Mouse (Mus musculus): Measurements from ENCODE around the gene Gpatch2. TPM values are rescaled to one million over a fixed set of nuclear protein-coding genes. Genes with fewer than 3 reads are reported as not detected.

Gene Gpatch2
- polyA plus RNA-seq (2014; fragmentation: Nextera tagmentation; extraction: Ambion mirVana): 22.7 and 23.5 TPM in 2 replicates

DNA sequence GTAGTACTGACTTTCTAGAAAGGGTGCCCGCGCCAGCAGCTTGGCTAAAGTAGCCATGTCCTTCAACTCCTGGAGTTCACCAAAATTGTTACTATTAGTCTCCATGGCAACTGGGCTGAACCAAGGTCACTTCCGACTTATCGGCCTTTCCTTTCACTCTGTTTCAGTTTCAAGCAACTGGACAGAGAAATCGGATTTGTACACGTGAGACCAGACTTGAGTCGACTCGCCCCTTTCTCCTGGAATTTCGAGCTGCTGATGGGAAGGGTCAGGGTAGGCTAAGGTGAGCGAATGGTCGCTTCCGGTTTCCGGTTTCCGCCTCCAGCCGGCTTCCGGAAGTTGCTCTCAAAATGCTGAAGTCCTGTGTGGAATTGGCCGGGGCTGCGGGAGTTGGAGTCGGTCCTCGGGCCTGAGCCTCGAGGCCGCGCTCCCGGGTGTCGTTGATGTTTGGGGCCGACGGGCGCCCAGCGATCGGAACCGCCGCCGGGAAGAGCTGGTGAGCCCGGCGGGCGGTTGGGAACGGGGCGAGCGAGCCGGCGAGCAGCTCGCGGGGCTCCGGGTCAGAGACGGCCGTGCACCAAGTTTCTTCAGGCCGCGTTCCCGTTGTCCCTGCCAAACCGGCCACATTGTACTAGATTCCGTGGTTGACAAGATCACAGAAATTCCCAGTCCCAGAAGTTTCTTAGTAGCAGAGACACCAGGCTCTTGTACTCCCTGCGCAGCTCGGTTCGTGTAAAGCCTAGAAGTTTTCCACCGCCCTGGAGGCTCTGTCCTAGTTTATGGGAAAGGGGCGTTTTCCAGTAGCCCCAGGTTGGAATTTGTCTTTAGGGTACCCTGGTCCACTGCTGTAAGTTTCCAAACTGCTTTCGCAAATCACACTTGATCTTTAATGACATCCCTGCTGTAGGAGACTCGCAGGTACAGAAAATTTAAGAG lies at the start of gene Gpatch2, which contains the start of gene Spata17:
Gpatch2 (plus strand) TSS at position 328 of the 936 bp plus-strand sequence.
Spata17 (minus strand) TSS at position 285 of the 936 bp plus-strand sequence.
- Histone ChIP-seq H3K27ac (ENCODE audit: low read length) (peak within 1 kb of the TSS; percentile 83), H3K9ac (replicated peaks; ENCODE audit: low read depth, low read length) (peak within 1 kb of the TSS; percentile 85), H3K4me2 (replicated peaks; ENCODE audit: low read depth, low read length) (peak within 1 kb of the TSS; percentile 76), H3K9me3 (ENCODE audit: control insufficient read depth, low read depth, low read length) (no peaks in the 10 kb centered on the region), H3K4me3 (ENCODE audit: low read depth, low read length) (peak within 1 kb of the TSS; percentile 92), H3K36me3 (ENCODE audit: control insufficient read depth, insufficient read depth, low read length) (no peaks in the 10 kb centered on the region), H3K4me1 (ENCODE audit: control insufficient read depth, insufficient read depth, low read length) (no peaks in the 10 kb centered on the region), H3K27me3 (ENCODE audit: control insufficient read depth, insufficient read depth, low read length) (no peaks in the 10 kb centered on the region)
- peak; percentile 89 for ATAC-seq (ENCODE audit: insufficient number of reproducible peaks, insufficient read depth, low FRiP score, low read depth)
- WGBS: under 1% methylated on average over 58 of the region's 58 CpGs

DNA sequence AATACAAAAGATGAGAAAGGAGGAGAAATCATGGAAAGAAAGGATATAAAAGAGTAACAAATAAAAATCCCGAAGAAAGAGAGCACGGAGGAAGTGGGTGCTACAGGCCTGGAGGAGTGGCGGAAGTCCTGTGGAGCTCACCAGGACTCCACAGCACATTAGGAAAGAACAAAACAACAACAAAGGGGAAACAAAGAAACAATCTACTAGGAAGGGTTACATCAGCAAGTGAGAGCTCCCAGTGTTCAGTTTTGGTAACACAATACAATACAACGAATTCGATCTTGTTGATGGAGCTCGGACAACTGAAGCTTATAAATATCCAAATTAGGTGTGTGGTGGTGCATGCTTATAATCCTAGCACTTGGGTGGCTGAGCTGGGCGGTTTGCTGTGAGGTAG lies 45.7 kb upstream of the Gpatch2 start:
- Histone ChIP-seq H3K9me3 (ENCODE audit: control insufficient read depth, low read depth, low read length) (no peaks in the 10 kb centered on the region), H3K36me3 (ENCODE audit: control insufficient read depth, insufficient read depth, low read length) (no peaks in the 10 kb centered on the region), H3K4me1 (ENCODE audit: control insufficient read depth, insufficient read depth, low read length) (no peaks in the 10 kb centered on the region), H3K4me2 (replicated peaks; ENCODE audit: low read depth, low read length) (no peak overlapping the region), H3K4me3 (ENCODE audit: low read depth, low read length) (no peak overlapping the region), H3K9ac (replicated peaks; ENCODE audit: low read depth, low read length) (no peak overlapping the region), H3K27me3 (ENCODE audit: control insufficient read depth, insufficient read depth, low read length) (no peaks in the 10 kb centered on the region), H3K27ac (ENCODE audit: low read length) (no peak overlapping the region)
- 79% methylated on average over 7 of the region's 7 CpGs for WGBS
- no peak for ATAC-seq (ENCODE audit: insufficient number of reproducible peaks, insufficient read depth, low FRiP score, low read depth)

DNA sequence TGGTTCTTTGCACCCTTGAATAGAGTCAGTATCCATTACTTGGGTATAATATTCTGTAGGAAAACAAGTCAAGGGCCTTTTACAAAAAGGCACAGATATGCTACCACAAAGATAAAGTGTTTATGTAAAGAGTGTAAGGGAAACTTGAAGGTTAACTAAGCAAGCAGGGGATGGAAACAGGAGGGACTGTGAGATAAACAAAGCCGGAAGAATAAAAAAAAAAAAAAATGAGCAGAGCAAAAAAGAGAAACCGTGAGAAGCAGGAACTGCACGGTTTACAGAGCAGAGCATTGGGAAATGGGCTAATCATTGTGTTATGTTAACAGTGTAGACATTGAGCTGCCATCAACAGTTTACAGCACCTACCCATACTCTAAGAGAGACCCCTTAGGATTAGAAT lies 44.9 kb upstream of the Gpatch2 start:
- Histone ChIP-seq H3K27me3 (ENCODE audit: control insufficient read depth, insufficient read depth, low read length) (no peaks in the 10 kb centered on the region), H3K36me3 (ENCODE audit: control insufficient read depth, insufficient read depth, low read length) (no peaks in the 10 kb centered on the region), H3K4me1 (ENCODE audit: control insufficient read depth, insufficient read depth, low read length) (no peaks in the 10 kb centered on the region), H3K4me2 (replicated peaks; ENCODE audit: low read depth, low read length) (no peak overlapping the region), H3K9me3 (ENCODE audit: control insufficient read depth, low read depth, low read length) (no peaks in the 10 kb centered on the region), H3K4me3 (ENCODE audit: low read depth, low read length) (no peak overlapping the region), H3K27ac (ENCODE audit: low read length) (no peak overlapping the region), H3K9ac (replicated peaks; ENCODE audit: low read depth, low read length) (no peak overlapping the region)
- ATAC-seq (ENCODE audit: insufficient number of reproducible peaks, insufficient read depth, low FRiP score, low read depth): no peak
- 58% methylated on average over 3 of the region's 3 CpGs for WGBS

- 78% methylated on average over 1 of the region's 1 CpGs for WGBS
- Histone ChIP-seq H3K4me2 (replicated peaks; ENCODE audit: low read depth, low read length) (no peak overlapping the region), H3K36me3 (ENCODE audit: control insufficient read depth, insufficient read depth, low read length) (no peaks in the 10 kb centered on the region), H3K9ac (replicated peaks; ENCODE audit: low read depth, low read length) (no peak overlapping the region), H3K27ac (ENCODE audit: low read length) (no peak overlapping the region), H3K27me3 (ENCODE audit: control insufficient read depth, insufficient read depth, low read length) (no peaks in the 10 kb centered on the region), H3K4me3 (ENCODE audit: low read depth, low read length) (no peak overlapping the region), H3K4me1 (ENCODE audit: control insufficient read depth, insufficient read depth, low read length) (no peaks in the 10 kb centered on the region), H3K9me3 (ENCODE audit: control insufficient read depth, low read depth, low read length) (no peaks in the 10 kb centered on the region)
- ATAC-seq (ENCODE audit: insufficient number of reproducible peaks, insufficient read depth, low FRiP score, low read depth): no peak
These were observed 39.3 kb upstream of the Gpatch2 start for GRCm38 (mm10) chr1:187175991-187176390.

- no peaks in the 10 kb centered on the region for H3K4me1 ChIP-seq (ENCODE audit: control insufficient read depth, insufficient read depth, low read length)
These were observed 36.8 kb upstream of the Gpatch2 start for GRCm38 (mm10) chr1:187178546-187178945.

GRCm38 (mm10) chr1:187205506-187205905 lies 9.8 kb upstream of the Gpatch2 start:
- 77% methylated on average over 6 of the region's 6 CpGs for WGBS
- no peak overlapping the region for H3K9ac ChIP-seq (replicated peaks; ENCODE audit: low read depth, low read length)
- no peaks in the 10 kb centered on the region for H3K9me3 ChIP-seq (ENCODE audit: control insufficient read depth, low read depth, low read length)
- no peak overlapping the region for H3K27ac ChIP-seq (ENCODE audit: low read length)
- H3K4me3 ChIP-seq (ENCODE audit: low read depth, low read length): no peak overlapping the region
- no peak overlapping the region for H3K4me2 ChIP-seq (replicated peaks; ENCODE audit: low read depth, low read length)
- no peaks in the 10 kb centered on the region for H3K27me3 ChIP-seq (ENCODE audit: control insufficient read depth, insufficient read depth, low read length)
- H3K36me3 ChIP-seq (ENCODE audit: control insufficient read depth, insufficient read depth, low read length): no peaks in the 10 kb centered on the region
- ATAC-seq (ENCODE audit: insufficient number of reproducible peaks, insufficient read depth, low FRiP score, low read depth): no peak
- no peaks in the 10 kb centered on the region for H3K4me1 ChIP-seq (ENCODE audit: control insufficient read depth, insufficient read depth, low read length)

More at GRCm38 (mm10) chr1:187178546-187178945, 36.8 kb upstream of the Gpatch2 start:
- no peak overlapping the region for H3K4me3 ChIP-seq (ENCODE audit: low read depth, low read length)
- no peak for ATAC-seq (ENCODE audit: insufficient number of reproducible peaks, insufficient read depth, low FRiP score, low read depth)
- no peaks in the 10 kb centered on the region for H3K36me3 ChIP-seq (ENCODE audit: control insufficient read depth, insufficient read depth, low read length)
- H3K4me2 ChIP-seq (replicated peaks; ENCODE audit: low read depth, low read length): no peak overlapping the region
- no peak overlapping the region for H3K9ac ChIP-seq (replicated peaks; ENCODE audit: low read depth, low read length)
- 69% methylated on average over 1 of the region's 1 CpGs for WGBS
- H3K9me3 ChIP-seq (ENCODE audit: control insufficient read depth, low read depth, low read length): no peaks in the 10 kb centered on the region
- no peaks in the 10 kb centered on the region for H3K27me3 ChIP-seq (ENCODE audit: control insufficient read depth, insufficient read depth, low read length)
- no peak overlapping the region for H3K27ac ChIP-seq (ENCODE audit: low read length)

DNA sequence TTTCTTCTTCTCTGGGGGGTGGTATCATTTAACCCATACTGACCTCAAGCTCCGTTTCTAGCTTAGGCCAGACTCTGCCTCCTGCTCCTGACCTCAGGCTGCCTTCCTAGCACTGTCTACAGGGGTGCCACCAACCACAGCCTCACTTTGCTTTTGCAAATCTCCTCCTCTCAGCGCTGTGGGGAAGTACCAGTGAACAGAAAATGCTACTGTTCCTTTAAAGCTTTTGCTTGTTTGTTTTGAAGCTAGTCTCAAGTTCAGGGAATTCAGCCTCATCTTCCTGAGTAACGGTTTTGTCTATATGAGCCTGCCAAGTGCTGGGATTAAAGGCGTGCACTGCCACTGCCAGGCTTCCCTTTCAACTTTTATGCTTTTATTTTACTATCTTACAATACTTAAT lies 5.8 kb upstream of the Gpatch2 start:
- H3K27ac ChIP-seq (ENCODE audit: low read length): no peak overlapping the region
- H3K36me3 ChIP-seq (ENCODE audit: control insufficient read depth, insufficient read depth, low read length): no peaks in the 10 kb centered on the region
- 41% methylated on average over 4 of the region's 4 CpGs for WGBS
- no peak overlapping the region for H3K4me2 ChIP-seq (replicated peaks; ENCODE audit: low read depth, low read length)
- ATAC-seq (ENCODE audit: insufficient number of reproducible peaks, insufficient read depth, low FRiP score, low read depth): no peak
- H3K4me3 ChIP-seq (ENCODE audit: low read depth, low read length): no peak overlapping the region
- no peaks in the 10 kb centered on the region for H3K4me1 ChIP-seq (ENCODE audit: control insufficient read depth, insufficient read depth, low read length)
- H3K27me3 ChIP-seq (ENCODE audit: control insufficient read depth, insufficient read depth, low read length): no peaks in the 10 kb centered on the region
- no peaks in the 10 kb centered on the region for H3K9me3 ChIP-seq (ENCODE audit: control insufficient read depth, low read depth, low read length)
- no peak overlapping the region for H3K9ac ChIP-seq (replicated peaks; ENCODE audit: low read depth, low read length)

DNA sequence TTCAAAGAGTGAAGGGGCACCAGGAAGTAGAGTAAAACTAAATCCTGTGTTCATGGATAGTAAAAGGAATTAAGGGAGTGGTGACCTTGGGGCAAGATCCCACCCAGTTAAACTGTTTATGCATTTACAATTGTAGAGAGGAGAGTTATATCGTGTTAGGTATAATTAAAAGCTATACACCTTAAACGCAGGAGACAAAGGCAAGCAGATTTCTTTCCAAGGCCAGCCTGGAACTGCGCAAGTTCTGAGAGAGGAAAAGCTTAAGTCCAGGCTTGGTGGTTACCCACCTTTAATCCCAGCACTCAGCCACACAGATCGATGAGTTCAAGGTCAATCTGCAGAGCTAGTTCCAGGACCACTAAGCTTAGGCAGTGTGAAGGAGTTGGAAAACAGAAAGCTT lies 4.6 kb upstream of the Gpatch2 start:
- H3K27ac ChIP-seq (ENCODE audit: low read length): no peak overlapping the region
- no peaks in the 10 kb centered on the region for H3K4me1 ChIP-seq (ENCODE audit: control insufficient read depth, insufficient read depth, low read length)
- no peak overlapping the region for H3K9ac ChIP-seq (replicated peaks; ENCODE audit: low read depth, low read length)
- no peaks in the 10 kb centered on the region for H3K36me3 ChIP-seq (ENCODE audit: control insufficient read depth, insufficient read depth, low read length)
- 79% methylated on average over 4 of the region's 4 CpGs for WGBS
- H3K4me3 ChIP-seq (ENCODE audit: low read depth, low read length): no peak overlapping the region
- ATAC-seq (ENCODE audit: insufficient number of reproducible peaks, insufficient read depth, low FRiP score, low read depth): no peak
- H3K9me3 ChIP-seq (ENCODE audit: control insufficient read depth, low read depth, low read length): no peaks in the 10 kb centered on the region
- H3K27me3 ChIP-seq (ENCODE audit: control insufficient read depth, insufficient read depth, low read length): no peaks in the 10 kb centered on the region
- no peak overlapping the region for H3K4me2 ChIP-seq (replicated peaks; ENCODE audit: low read depth, low read length)
